Mouse (Mus musculus) telencephalon, adult 2 months (tissue): Measurements from ENCODE around the gene Gm20547.

ENCODE experiments used
- DNase-seq: peaks from one replicate; pipeline ENCODE4 v3.0.0-alpha.2; 2011; ENCODE audit warnings: low read depth, low spot score

The Gm20547 gene

GRCm38 (mm10) chr17:34896366-34896765, 14.5 kb upstream of the Gm20547 start:
- DNase-seq = no peak

- no peak for DNase-seq
These were observed 13.9 kb upstream of the Gm20547 start for GRCm38 (mm10) chr17:34895724-34896123.

- no peak for DNase-seq
These were observed 13.1 kb upstream of the Gm20547 start for GRCm38 (mm10) chr17:34894801-34895530.

- DNase-seq = peak; percentile 93
These were observed 12.3 kb upstream of the Gm20547 start for GRCm38 (mm10) chr17:34894074-34894597.

GRCm38 (mm10) chr17:34893072-34893824, 11.4 kb upstream of the Gm20547 start:
- no peak for DNase-seq

GRCm38 (mm10) chr17:34891377-34891776, 9.5 kb upstream of the Gm20547 start:
- DNase-seq = no peak

- DNase-seq = no peak
These were observed 8.4 kb upstream of the Gm20547 start for GRCm38 (mm10) chr17:34890074-34890743.

GRCm38 (mm10) chr17:34887942-34888341, 6.1 kb upstream of the Gm20547 start:
- no peak for DNase-seq

- no peak for DNase-seq
These were observed 3.8 kb upstream of the Gm20547 start for GRCm38 (mm10) chr17:34885615-34886014.

- no peak for DNase-seq
These were observed 2.9 kb upstream of the Gm20547 start for GRCm38 (mm10) chr17:34884704-34885103.

GRCm38 (mm10) chr17:34883332-34883731, 1.5 kb upstream of the Gm20547 start:
- no peak for DNase-seq

GRCm38 (mm10) chr17:34881166-34881565, 676 bp downstream of the Gm20547 start:
- no peak for DNase-seq

- DNase-seq = no peak
These were observed 2.4 kb downstream of the Gm20547 start, which contains the start of gene Zbtb12 for GRCm38 (mm10) chr17:34879336-34879879. TSS of gene Zbtb12 (plus strand) at chr17:34879483.

- DNase-seq = no peak
These were observed 7.5 kb downstream of the Gm20547 start for GRCm38 (mm10) chr17:34874321-34874720.

GRCm38 (mm10) chr17:34865981-34866380, 15.9 kb downstream of the Gm20547 start:
- DNase-seq = no peak

- no peak for DNase-seq
These were observed 19.3 kb downstream of the Gm20547 start, which contains the start of gene Cfb for GRCm38 (mm10) chr17:34862416-34863081. TSS of gene Cfb (minus strand) at chr17:34862518.

- DNase-seq = no peak
These were observed 20.0 kb downstream of the Gm20547 start for GRCm38 (mm10) chr17:34861704-34862415.

- DNase-seq = no peak
These were observed 21.3 kb downstream of the Gm20547 start for GRCm38 (mm10) chr17:34860514-34860913.

- no peak for DNase-seq
These were observed 23.2 kb downstream of the Gm20547 start for GRCm38 (mm10) chr17:34858670-34859069.

- DNase-seq = no peak
These were observed 26.0 kb downstream of the Gm20547 start for GRCm38 (mm10) chr17:34855825-34856224.

GRCm38 (mm10) chr17:34854761-34855160, 27.1 kb downstream of the Gm20547 start:
- DNase-seq = no peak
